Mouse (Mus musculus) kidney, postnatal 14 days (tissue): ENCODE measurements around the gene Bcat2.

Source experiments
- DNase-seq: peaks from one replicate; pipeline ENCODE4 v3.0.0; 2022; ENCODE audit warnings: mixed read lengths

Gene Bcat2

DNA sequence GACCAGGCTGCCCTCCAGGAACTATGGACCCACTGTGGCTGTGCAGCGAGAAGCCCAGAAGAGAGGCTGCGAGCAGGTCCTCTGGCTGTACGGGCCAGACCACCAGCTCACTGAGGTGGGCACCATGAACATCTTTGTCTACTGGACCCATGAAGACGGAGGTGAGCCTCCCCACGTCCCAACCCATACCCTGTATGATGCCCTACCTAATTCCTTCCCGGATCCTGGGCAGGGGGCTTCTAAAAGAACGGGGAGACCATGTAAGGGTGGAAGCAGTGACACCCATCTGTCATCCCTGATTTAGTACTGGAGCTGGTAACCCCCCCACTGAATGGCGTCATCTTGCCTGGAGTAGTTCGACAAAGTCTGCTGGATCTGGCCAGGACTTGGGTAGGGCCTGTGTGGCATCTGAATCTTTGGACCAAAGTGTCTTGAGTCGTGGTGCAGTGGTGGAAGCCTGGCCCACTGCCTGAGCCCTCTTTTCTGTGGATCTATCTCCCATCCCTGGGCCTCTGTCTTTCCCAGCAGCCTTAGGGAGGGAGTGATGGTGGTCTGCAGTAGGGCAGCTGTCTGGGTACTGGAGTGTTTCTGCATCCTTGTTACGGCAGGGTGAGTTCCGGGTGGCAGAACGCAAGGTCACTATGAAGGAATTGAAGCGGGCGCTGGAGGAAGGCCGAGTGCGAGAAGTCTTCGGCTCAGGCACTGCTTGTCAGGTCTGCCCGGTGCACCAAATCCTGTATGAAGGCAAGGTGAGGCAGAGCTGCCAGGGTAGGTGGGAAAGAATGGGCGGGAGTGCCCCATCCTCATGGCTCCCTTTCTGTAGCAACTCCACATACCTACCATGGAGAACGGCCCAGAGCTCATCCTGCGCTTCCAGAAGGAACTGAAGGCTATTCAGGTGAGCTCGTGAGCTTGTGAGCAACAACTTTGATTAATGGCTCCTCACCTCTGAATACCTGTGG lies 18.0 kb downstream of the Bcat2 start:
- DNase-seq: no peak

GRCm38 (mm10) chr7:45589173-45589572 lies 19.2 kb downstream of the Bcat2 start:
- DNase-seq: peak; percentile 96

- DNase-seq: no peak
Measured at GRCm38 (mm10) chr7:45589898-45590297, 19.9 kb downstream of the Bcat2 start.

DNA sequence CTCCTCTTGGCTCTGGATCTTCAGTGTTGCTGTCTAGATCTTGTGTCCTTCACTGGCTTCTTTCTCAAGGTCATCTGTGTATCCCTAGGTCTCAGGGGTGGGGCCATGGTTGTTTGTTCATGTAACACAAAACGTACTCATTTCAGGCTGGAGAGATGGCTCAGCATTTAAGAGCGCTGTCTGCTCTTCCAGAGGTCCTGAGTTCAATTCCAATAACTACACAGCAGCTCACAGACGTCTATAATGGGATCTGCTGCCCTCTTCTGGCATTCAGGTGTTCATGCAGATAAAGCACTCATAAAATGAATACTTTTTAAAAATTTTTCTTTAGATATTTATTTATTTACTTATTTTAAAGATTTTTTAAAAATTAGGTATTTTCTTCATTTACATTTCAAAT lies 20.9 kb downstream of the Bcat2 start:
- DNase-seq: no peak

- DNase-seq: no peak
Measured at GRCm38 (mm10) chr7:45591880-45592279, 21.9 kb downstream of the Bcat2 start.

GRCm38 (mm10) chr7:45593118-45593815 lies 23.3 kb downstream of the Bcat2 start:
- DNase-seq: peak; percentile 80

DNA sequence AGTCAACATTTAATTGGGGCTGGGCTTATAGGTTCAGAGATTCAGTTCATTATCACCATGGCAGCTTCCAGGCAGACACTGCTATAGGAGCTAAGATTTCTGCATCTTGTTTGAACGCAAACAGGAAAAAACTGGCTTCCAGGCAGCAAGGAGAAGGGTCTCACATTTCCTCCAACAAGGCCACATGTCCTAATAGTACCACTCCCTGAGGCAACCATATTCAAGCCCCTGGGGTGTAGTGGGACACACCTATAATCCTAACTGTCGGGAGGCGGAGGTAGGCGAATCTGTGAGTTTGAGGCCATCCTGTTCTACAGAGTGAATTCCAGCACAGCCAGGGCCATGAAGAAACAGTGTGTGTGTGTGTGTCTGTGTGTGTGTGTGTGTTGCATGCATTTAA lies 25.2 kb downstream of the Bcat2 start:
- DNase-seq: no peak

GRCm38 (mm10) chr7:45596107-45596506 lies 26.2 kb downstream of the Bcat2 start:
- no peak for DNase-seq

GRCm38 (mm10) chr7:45597013-45597412 lies 27.1 kb downstream of the Bcat2 start:
- no peak for DNase-seq

DNA sequence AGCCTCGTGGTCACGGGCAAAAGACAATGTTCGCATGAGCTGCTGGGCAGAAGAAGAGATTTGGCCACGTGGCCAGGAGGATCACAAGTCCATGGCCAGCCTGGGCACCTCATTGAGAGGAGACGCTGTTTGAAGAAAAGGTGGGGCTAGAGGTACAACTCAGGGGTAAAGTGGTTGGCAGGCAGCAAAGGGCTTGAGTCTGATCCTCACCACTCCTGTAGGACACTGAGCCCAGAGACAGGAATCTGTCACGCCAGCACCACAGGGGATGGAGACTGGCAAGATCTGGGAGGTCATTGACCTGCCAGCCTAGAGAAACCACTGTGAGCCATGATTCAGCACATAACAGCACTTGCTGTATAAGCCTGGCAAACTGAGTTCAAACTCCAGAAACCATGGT lies 27.6 kb downstream of the Bcat2 start:
- DNase-seq: no peak

GRCm38 (mm10) chr7:45598960-45599879 lies 29.3 kb downstream of the Bcat2 start:
- no peak for DNase-seq

DNA sequence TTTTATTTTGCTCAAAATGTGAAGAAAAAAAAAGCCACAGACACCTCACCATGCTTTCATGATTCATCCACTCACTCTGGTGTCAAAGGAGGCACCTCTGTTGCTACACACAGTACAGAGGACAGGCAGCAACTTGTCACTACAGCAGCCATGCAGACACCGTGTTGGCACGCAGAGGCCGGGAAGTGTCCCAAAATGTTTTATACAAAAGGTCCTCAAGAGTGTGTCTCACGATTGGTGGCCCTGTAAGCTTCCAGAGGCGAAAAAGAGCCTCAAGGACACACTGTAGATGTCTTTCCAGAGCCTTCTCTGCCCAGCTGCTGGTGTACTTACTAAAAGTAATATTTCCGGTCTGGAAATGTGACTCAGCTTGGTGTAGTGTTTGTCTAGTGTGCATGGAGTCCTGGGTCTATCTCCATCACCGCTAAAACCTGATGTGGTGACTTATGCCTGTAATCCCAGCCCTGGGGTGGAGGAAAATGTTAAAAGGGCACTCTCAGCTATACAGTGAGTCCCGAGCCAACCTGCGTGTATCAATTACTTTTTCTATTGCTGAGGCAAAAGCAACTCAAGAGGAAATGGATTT lies 35.8 kb downstream of the Bcat2 start:
- no peak for DNase-seq

DNA sequence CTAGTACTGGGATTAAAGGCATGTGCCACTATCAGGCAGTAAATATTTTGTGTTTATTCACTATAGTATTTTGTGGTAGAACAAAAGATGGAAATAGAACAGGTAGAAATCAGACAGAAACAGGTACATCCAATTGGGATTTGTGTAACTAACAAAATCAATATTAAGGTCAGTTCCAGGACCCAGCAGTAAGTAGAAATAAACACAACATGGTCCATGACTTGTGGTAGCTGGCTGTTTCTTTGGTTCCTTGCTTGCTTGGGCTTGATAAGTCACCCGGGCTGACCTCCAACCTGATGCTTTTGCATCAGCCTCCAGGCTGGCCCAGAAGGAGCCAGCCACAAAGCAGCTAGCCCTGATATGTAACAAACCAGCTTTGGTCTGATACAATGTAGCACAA lies 39.6 kb downstream of the Bcat2 start:
- DNase-seq: no peak

DNA sequence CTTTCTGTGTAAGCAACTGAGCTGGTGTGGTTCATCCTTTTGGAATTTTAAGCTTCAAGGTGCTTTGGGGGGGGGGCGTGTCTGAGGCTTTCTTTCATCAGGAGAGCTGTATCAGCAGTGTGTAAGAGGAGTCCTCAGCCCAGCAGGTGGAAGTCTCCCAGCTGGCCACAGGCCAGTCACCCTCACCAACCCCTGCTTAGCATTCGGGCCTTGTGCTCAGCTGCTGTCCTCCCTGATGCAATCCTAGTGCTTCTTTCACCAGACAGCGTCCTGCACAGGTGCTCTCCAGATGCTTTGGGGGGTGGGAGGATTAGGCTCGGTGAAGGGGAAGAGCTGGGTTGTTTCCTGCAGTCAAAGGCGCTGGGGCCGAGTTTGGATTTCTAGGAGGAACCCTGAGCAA lies 46.3 kb downstream of the Bcat2 start:
- peak; percentile 34 for DNase-seq

DNA sequence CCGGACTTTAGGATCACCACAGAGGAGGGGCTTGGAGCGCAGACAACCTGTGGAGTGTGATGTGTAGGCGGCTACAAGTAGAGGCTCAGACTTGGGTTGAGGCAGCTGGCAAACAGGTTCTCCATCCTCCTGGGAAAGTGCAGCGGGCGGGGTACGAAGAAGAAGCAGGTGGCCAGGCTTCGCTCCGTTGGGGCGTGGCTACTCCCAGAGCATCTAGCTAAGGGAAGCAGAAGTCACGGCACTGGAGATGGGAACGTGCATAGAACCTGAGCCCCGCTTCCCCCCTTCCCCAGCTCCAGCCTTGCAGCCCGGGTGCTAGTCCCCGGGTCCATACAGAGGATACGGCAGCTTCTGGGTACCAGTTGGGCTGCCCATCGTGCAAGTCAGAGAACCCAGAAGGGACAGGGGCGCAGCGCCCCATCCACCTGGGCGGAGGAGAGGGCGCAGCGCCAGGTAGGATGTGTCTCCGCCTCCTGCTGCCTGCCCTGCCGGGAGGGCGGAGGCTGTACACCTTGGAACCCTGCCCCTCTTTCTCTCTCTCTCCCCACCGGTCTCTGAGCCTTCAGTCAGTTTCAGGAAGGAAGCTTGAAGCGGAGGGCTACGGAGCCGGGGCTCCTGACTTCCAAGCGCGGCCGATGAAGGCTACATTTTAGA lies 47.2 kb downstream of the Bcat2 start, which contains the start of gene Fut1:
TSS of gene Fut1 (plus strand) at position 248 of the 654 bp plus-strand sequence.
- peak; percentile 30 for DNase-seq

DNA sequence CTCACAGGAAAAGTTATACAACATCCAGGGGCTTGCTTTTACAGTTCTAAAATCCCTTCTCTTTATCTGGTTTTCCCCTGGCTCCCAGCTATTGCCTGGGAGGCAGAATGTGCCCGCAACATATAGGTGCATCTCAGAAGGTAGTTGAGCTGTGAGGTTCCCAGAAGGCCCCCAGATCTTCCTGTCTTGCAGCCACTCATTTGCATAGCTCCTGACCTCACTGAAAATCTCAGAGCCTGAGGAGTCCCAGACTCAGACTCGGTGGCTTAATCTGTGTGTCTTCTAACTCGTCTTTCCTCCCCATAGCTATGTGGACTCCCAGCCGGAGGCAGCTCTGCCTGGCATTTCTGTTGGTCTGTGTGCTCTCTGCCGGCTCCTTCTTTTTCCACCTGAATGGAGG lies 48.4 kb downstream of the Bcat2 start:
- no peak for DNase-seq

DNA sequence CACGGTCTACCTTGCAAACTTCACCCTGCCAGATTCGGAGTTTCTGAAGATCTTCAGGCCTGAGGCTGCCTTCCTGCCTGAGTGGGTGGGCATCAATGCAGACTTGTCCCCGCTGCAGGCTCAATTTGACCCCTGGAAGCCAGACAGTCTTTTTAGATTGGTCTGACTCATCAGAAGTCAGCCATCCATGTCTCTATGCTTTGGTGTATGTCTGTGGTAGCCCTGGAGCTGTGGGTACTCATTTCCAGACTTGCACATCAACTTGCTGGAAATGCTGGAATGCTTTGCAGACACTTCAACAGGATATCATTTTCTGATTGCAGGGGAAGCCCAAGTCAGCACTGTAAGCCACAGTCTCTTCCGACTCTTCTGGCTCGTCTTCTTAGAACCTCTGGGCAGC lies 49.6 kb downstream of the Bcat2 start:
- no peak for DNase-seq

GRCm38 (mm10) chr7:45621443-45621842 lies 51.5 kb downstream of the Bcat2 start, which contains the start of gene Izumo1:
Gene Izumo1 (plus strand): TSS chr7:45621811.
- DNase-seq: no peak

- no peak for DNase-seq
Measured at GRCm38 (mm10) chr7:45623507-45623906, 53.6 kb downstream of the Bcat2 start.

GRCm38 (mm10) chr7:45624718-45625117 lies 54.8 kb downstream of the Bcat2 start:
- no peak for DNase-seq

- no peak for DNase-seq
Measured at GRCm38 (mm10) chr7:45625481-45625880, 55.5 kb downstream of the Bcat2 start.

GRCm38 (mm10) chr7:45626571-45627076 lies 56.7 kb downstream of the Bcat2 start:
- no peak for DNase-seq
